Mouse (Mus musculus) left cerebral cortex, postnatal 10 days (tissue): ENCODE results near the gene Gprc5c. TPM values are rescaled to one million over a fixed set of nuclear protein-coding genes. Genes with fewer than 3 reads are reported as not detected.
"Not testable (repeated sequence)": the region's sequence is repeated elsewhere in the genome, so short reads cannot be mapped to it uniquely, and the experiment has no call there.

Experiments used
- DNase-seq, 2 experiments: peaks; one replicate each; pipeline ENCODE4 v3.0.0; 2021 to 2022; ENCODE audit warnings: low spot score in 2 of 2, mixed read lengths in 1 of 2; ENCODE audit errors: extremely low spot score in 1 of 2
- intact Hi-C: fragments of 180-260 bp; cut with DNase I; formaldehyde crosslinking; loops from one replicate; pipeline ENCODE4 v1.15.1; 2025
- total RNA-seq, 2 experiments: library from RNA; stranded (reverse); gene quantifications; 2 replicates each; pipeline ENCODE4 v1.2.3; 2021

The Gprc5c gene
- total RNA-seq, 2 experiments from 2014 or later: 4.1 to 4.4 TPM

GRCm38 (mm10) chr11:114884380-114885100, 33.6 kb downstream of the Gprc5c start:
- intact Hi-C loops: no loop called here

GRCm38 (mm10) chr11:114889991-114890518, 39.1 kb downstream of the Gprc5c start, which contains the start of gene Cd300a:
TSS of gene Cd300a (plus strand) at chr11:114890041.
- DNase-seq: no peak
- intact Hi-C loops: no loop called here

More at GRCm38 (mm10) chr11:114884380-114885100, 33.6 kb downstream of the Gprc5c start:
- DNase-seq: no peak

GRCm38 (mm10) chr11:114890542-114890941, 39.6 kb downstream of the Gprc5c start:
- DNase-seq: no peak
- intact Hi-C loops: no loop called here

- intact Hi-C loops: no loop called here
- no peak for DNase-seq
These were observed 45.1 kb downstream of the Gprc5c start for GRCm38 (mm10) chr11:114896085-114896484.

- intact Hi-C loops: no loop called here
- no peak for DNase-seq
These were observed 47.1 kb downstream of the Gprc5c start for GRCm38 (mm10) chr11:114898026-114898425.

GRCm38 (mm10) chr11:114903224-114903623, 52.3 kb downstream of the Gprc5c start:
- intact Hi-C loops: no loop called here
- DNase-seq: no peak

- intact Hi-C loops: no loop called here
- no peak for DNase-seq
These were observed 56.6 kb downstream of the Gprc5c start for GRCm38 (mm10) chr11:114907567-114907966.

- no peak for DNase-seq
- intact Hi-C loops: no loop called here
These were observed 57.1 kb downstream of the Gprc5c start for GRCm38 (mm10) chr11:114908086-114908485.

- DNase-seq: not testable (repeated sequence)
These were observed 58.6 kb downstream of the Gprc5c start for GRCm38 (mm10) chr11:114909538-114909937.

GRCm38 (mm10) chr11:114912847-114913246, 61.9 kb downstream of the Gprc5c start:
- DNase-seq: peak; percentile 78 to 84
- intact Hi-C loops: loop anchor here (2.0 to 5.0 kb wide), 3 partner anchors 100 to 241 kb away; no protein-coding TSS in a partner anchor

More at GRCm38 (mm10) chr11:114909538-114909937, 58.6 kb downstream of the Gprc5c start:
- intact Hi-C loops: not testable (repeated sequence)

GRCm38 (mm10) chr11:114914978-114915377, 64.0 kb downstream of the Gprc5c start:
- no peak for DNase-seq
- intact Hi-C loops: loop anchor here (5.0 kb wide), 3 partner anchors 38 to 243 kb away; no protein-coding TSS in a partner anchor

GRCm38 (mm10) chr11:114917120-114917519, 66.2 kb downstream of the Gprc5c start:
- intact Hi-C loops: loop anchor here (5.0 kb wide), 1 partner anchor 40 kb away; no protein-coding TSS in a partner anchor
- no peak for DNase-seq

Other genes starting within 250 kb of the Gprc5c start
- gene Rpl38, start 182.6 kb upstream of the Gprc5c start, total RNA-seq: 100 to 1,000 TPM; 902 to 927 TPM
- gene Ttyh2, start 175.7 kb upstream of the Gprc5c start, total RNA-seq: 10 to 100 TPM; 21.7 TPM
- gene Dnaic2, start 123.7 kb upstream of the Gprc5c start, total RNA-seq: 1 to 10 TPM in 1 of 2 experiments, under 1 TPM in 1; 0.59 to 1.0 TPM
- 1 to 10 TPM; 4.0 to 8.7 TPM for gene Kif19a, start 85.8 kb upstream of the Gprc5c start, total RNA-seq
- 10 to 100 TPM; 22.6 to 26.4 TPM for gene Btbd17, start 55.2 kb upstream of the Gprc5c start, total RNA-seq
- gene Gpr142, start 52.2 kb upstream of the Gprc5c start, total RNA-seq: not detected
- gene Cd300a, start 38.9 kb downstream of the Gprc5c start, total RNA-seq: under 1 TPM; 0.43 to 0.58 TPM
- not detected for gene Cd300lb, start 83.2 kb downstream of the Gprc5c start, total RNA-seq
- gene Cd300c, start 118.0 kb downstream of the Gprc5c start, total RNA-seq: not detected
- gene Cd300ld, start 138.8 kb downstream of the Gprc5c start, total RNA-seq: under 1 TPM in 1 of 2 experiments, not detected in 1; 0.16 TPM
- gene Cd300c2, start 150.7 kb downstream of the Gprc5c start, total RNA-seq: 1 to 10 TPM; 2.9 to 3.2 TPM
- gene Cd300ld2, start 165.0 kb downstream of the Gprc5c start, total RNA-seq: not detected
- under 1 TPM in 1 of 2 experiments, not detected in 1; 0.66 TPM for gene Cd300ld4, start 175.9 kb downstream of the Gprc5c start, total RNA-seq
- not detected for gene Cd300ld5, start 186.6 kb downstream of the Gprc5c start, total RNA-seq
- not detected for gene Cd300ld3, start 197.3 kb downstream of the Gprc5c start, total RNA-seq
- gene Cd300e, start 211.0 kb downstream of the Gprc5c start, total RNA-seq: not detected
- under 1 TPM; 0.39 to 0.51 TPM for gene Rab37, start 240.3 kb downstream of the Gprc5c start, total RNA-seq